Mouse (Mus musculus) lung, embryonic 16.5 days (tissue): ENCODE measurements around the gene Olfr70. TPM values are rescaled to one million over a fixed set of nuclear protein-coding genes. Genes with fewer than 3 reads are reported as not detected.
A peak's percentile ranks its signal among the peaks of the same experiment; 100 is the strongest.

Experiments used
- ATAC-seq: fragments of 200-750 bp; cut with Nextera tagmentation; 2 replicates; pipeline ENCODE4 v1.8.0; 2017; ENCODE audit warnings: low read depth, mild to moderate bottlenecking, moderate library complexity
- H3K27ac ChIP-seq: fragments of 300-500 bp; sonication (generic); 2 replicates; pipeline ENCODE4 v1.5.1; 2014; ENCODE audit warnings: mild to moderate bottlenecking, control low read depth, low read length
- H3K27me3 ChIP-seq: fragments of 300-500 bp; sonication (generic); 2 replicates; pipeline ENCODE4 v1.6.1; 2014; ENCODE audit warnings: low read depth, low read length, mixed read lengths; ENCODE audit not compliant: control insufficient read depth, insufficient read depth
- H3K36me3 ChIP-seq: fragments of 300-500 bp; sonication (generic); 2 replicates; pipeline ENCODE4 v1.6.1; 2014; ENCODE audit warnings: low read length; ENCODE audit not compliant: control insufficient read depth, insufficient read depth
- H3K4me1 ChIP-seq: fragments of 300-500 bp; sonication (generic); replicated peaks from 2 replicates; pipeline ENCODE4 v1.6.1; 2014; ENCODE audit warnings: low read length, mixed read lengths; ENCODE audit not compliant: control insufficient read depth, insufficient read depth
- H3K4me2 ChIP-seq: fragments of 300-500 bp; sonication (generic); 2 replicates; pipeline ENCODE4 v1.6.1; 2014; ENCODE audit warnings: low read depth, low read length, control low read depth
- H3K4me3 ChIP-seq: fragments of 300-500 bp; sonication (generic); 2 replicates; pipeline ENCODE4 v1.5.1; 2014; ENCODE audit warnings: mild to moderate bottlenecking, low read length, control low read depth
- H3K9ac ChIP-seq: fragments of 300-500 bp; sonication (generic); 2 replicates; pipeline ENCODE4 v1.6.1; 2014; ENCODE audit warnings: low read length, control low read depth
- H3K9me3 ChIP-seq: fragments of 300-500 bp; sonication (generic); 2 replicates; pipeline ENCODE4 v1.6.1; 2016; ENCODE audit warnings: low read length; ENCODE audit not compliant: control insufficient read depth
- WGBS: fragments of 180-500 bp; shearing (Covaris S2); extraction: QIAGEN DNeasy Blood & Tissue Kit; methylation state at CpG from one replicate; pipeline ENCODE4 v1.1.7; 2014; 5-methylcytosine and 5-hydroxymethylcytosine counted together
- polyA plus RNA-seq: library from polyadenylated mRNA; unstranded; fragments of >200 nt; fragmentation: Nextera tagmentation; extraction: Ambion mirVana; gene quantifications from 2 replicates; pipeline ENCODE4 v1.2.1, GENCODE M21; 2015

Olfr70 gene
- polyA plus RNA-seq, 1 experiment from 2014 or later: not detected

DNA sequence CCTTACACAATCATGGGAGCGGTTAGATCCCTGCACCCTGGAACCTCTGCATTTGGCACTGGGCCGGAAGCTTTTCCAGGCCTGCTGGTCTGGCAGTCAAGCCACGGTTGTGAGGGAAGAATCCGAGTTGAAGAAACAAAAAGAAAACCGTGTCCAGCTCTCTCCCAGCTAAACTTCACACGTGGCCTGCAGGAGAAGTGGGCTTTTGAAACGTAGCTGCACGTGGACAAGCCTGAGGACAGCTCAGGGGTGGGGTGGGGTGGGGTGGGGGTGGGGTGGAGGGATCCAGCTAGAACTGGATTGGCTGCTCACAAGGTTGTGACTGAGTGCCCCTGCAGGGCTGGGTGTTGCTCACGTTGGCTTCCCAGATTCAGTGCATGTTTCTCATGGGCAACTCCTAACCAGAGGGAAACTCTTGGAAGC, 5.3 kb downstream of the Olfr70 start:
- WGBS: 22% methylated on average over 9 of the region's 9 CpGs
- H3K4me1 ChIP-seq: peaks cover 3% of the 10 kb centered on the region; the same call in 1 of the 2 replicates
- no peaks in the 10 kb centered on the region for H3K9me3 ChIP-seq
- no peaks in the 10 kb centered on the region for H3K36me3 ChIP-seq
- peak overlapping the region; percentile 67 for H3K27ac ChIP-seq
- H3K27me3 ChIP-seq: no peaks in the 10 kb centered on the region
- H3K4me2 ChIP-seq: no peak overlapping the region
- H3K4me3 ChIP-seq: no peak overlapping the region
- peak; percentile 82 for ATAC-seq
- no peak overlapping the region for H3K9ac ChIP-seq

DNA sequence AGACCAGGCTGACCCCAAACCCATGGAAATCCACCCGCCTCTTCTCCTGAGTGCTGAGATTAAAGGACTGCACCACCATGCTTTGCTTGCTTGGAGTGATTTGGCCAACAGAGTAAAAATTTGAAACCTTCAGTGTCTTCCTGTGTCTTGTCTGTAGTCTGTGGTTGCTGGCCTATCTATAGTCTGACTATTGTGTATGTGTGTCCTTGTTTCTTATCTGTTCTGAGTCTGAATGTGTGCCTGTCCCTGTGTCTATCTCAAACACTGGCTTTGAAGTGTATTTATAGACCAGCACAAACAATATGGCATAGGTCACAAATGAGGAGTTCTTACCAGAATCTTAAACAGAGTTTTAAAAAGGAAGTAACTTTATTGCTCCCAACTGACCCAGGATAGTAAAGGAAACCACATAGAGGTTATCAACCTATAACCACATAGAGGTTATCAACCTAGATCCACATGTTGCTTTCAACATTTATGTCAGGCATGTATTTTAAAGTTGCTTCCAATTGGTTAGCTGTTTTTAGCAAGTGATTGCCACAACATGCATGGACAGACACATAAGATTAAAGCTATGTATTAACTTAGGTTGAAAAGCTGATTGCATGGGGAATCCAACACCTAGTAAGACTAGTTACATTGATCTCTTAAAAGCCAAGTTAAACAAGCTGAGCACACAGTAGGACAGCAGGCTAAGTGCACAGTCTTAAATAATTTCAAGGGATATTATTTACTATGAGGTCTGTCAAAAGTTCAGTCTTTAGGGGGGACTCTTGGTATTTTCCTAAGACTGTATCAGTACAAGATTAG, 6.0 kb downstream of the Olfr70 start:
- Histone ChIP-seq H3K4me2 (no peak overlapping the region), H3K9ac (no peak overlapping the region), H3K36me3 (no peaks in the 10 kb centered on the region), H3K27ac (peak overlapping the region; percentile 21; the same call in 1 of the 2 replicates), H3K27me3 (no peaks in the 10 kb centered on the region), H3K4me3 (no peak overlapping the region), H3K4me1 (peaks cover 3% of the 10 kb centered on the region; the same call in 1 of the 2 replicates), H3K9me3 (no peaks in the 10 kb centered on the region)
- WGBS: 57% methylated on average over 1 of the region's 1 CpGs
- ATAC-seq: no peak

DNA sequence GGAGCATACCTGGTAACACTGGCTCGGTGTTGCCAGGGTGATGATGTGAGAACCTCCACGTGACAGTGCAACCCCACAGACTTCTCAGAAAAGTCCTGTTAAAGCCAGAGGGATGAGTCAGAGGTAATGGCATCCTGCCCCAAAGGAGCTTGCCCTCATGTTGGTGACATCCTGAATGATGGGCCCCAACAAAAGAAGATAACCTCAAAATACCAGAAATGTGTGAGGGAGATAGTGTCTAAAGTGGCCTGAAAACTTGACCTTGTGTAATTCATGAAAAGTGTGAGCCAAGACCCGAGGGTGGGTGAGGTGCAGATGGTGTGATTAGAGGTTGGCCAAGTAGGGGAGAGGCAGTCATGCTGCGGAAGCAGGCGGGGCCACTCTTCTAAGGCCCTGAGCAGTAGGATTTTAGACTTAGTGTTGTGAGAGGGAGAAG, 6.8 kb downstream of the Olfr70 start:
- Histone ChIP-seq H3K4me2 (no peak overlapping the region), H3K36me3 (0 out of 2 replicates have a peak, but pooled peaks cover 4% of the 10 kb centered on the region), H3K4me3 (no peak overlapping the region), H3K4me1 (peaks cover 3% of the 10 kb centered on the region; the same call in 1 of the 2 replicates), H3K9me3 (no peaks in the 10 kb centered on the region), H3K27me3 (no peaks in the 10 kb centered on the region), H3K27ac (no peak overlapping the region), H3K9ac (no peak overlapping the region)
- 50% methylated on average over 5 of the region's 5 CpGs for WGBS
- ATAC-seq: peak; percentile 43

DNA sequence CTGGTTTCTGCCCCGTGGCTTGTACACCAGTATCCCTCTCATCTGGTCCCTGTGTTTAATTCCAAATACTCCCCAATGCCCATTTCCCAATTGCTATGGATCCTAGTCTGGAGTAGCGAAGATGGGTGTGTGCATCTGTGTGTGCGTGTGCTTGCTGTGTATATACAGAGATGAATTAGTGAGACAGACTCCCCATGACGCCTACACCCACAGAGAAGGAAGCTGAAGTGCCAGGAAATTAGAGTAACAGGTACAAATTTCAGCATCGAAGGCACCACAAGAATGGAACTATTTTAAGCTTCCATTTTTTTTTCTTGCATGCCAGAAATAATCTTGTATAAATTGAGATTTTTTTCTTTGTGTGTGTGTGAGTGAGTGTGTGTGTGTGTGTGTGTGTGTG, 9.6 kb downstream of the Olfr70 start:
- no peaks in the 10 kb centered on the region for H3K27me3 ChIP-seq
- H3K4me2 ChIP-seq: no peak overlapping the region
- H3K9ac ChIP-seq: no peak overlapping the region
- H3K9me3 ChIP-seq: no peaks in the 10 kb centered on the region
- H3K4me3 ChIP-seq: no peak overlapping the region
- 71% methylated on average over 5 of the region's 5 CpGs for WGBS
- 0 out of 2 replicates have a peak, but pooled peaks cover 4% of the 10 kb centered on the region for H3K36me3 ChIP-seq
- peaks cover 3% of the 10 kb centered on the region; the same call in 1 of the 2 replicates for H3K4me1 ChIP-seq
- no peak for ATAC-seq
- no peak overlapping the region for H3K27ac ChIP-seq

- Histone ChIP-seq H3K36me3 (0 out of 2 replicates have a peak, but pooled peaks cover 4% of the 10 kb centered on the region), H3K9me3 (no peaks in the 10 kb centered on the region), H3K4me2 (no peak overlapping the region), H3K9ac (no peak overlapping the region), H3K4me1 (peaks cover 3% of the 10 kb centered on the region; the same call in 1 of the 2 replicates), H3K27me3 (no peaks in the 10 kb centered on the region), H3K4me3 (no peak overlapping the region), H3K27ac (no peak overlapping the region)
- ATAC-seq: no peak
- WGBS: 90% methylated on average over 17 of the region's 17 CpGs
Observed at GRCm38 (mm10) chr4:43690021-43690420, 10.6 kb downstream of the Olfr70 start.

- peaks cover 5% of the 10 kb centered on the region; the same call in 1 of the 2 replicates for H3K36me3 ChIP-seq
- WGBS: 76% methylated on average over 7 of the region's 7 CpGs
- H3K4me3 ChIP-seq: no peak overlapping the region
- H3K27me3 ChIP-seq: no peaks in the 10 kb centered on the region
- H3K4me1 ChIP-seq: no peaks in the 10 kb centered on the region
- no peak for ATAC-seq
- no peaks in the 10 kb centered on the region for H3K9me3 ChIP-seq
- no peak overlapping the region for H3K9ac ChIP-seq
- no peak overlapping the region for H3K27ac ChIP-seq
- H3K4me2 ChIP-seq: no peak overlapping the region
Observed at GRCm38 (mm10) chr4:43679416-43680043, 21.1 kb downstream of the Olfr70 start.

DNA sequence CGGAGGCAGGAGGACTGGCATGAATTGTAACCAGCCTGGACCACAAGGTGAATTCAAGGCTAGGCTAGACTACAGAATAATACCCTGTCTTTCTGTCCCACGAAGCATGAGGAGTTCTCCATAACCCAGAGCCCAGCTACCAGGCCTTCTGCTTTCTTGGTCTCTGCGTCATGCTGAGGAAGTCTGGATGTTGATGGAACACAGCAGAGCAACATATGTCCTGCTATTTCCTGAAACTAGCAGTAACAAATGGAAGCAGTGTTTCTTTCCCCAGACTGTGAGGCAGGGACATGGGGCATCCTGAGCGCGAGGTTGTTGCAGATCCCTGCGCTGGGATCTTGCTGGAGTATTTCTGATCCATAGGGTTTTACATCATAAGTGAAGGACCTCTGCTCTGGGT, 22.1 kb downstream of the Olfr70 start:
- Histone ChIP-seq H3K27ac (no peak overlapping the region), H3K9ac (no peak overlapping the region), H3K27me3 (no peaks in the 10 kb centered on the region), H3K4me1 (0 out of 2 replicates have a peak, but pooled peaks cover 2% of the 10 kb centered on the region), H3K9me3 (no peaks in the 10 kb centered on the region), H3K4me3 (no peak overlapping the region), H3K36me3 (peaks cover 5% of the 10 kb centered on the region; the same call in 1 of the 2 replicates), H3K4me2 (no peak overlapping the region)
- WGBS: 90% methylated on average over 6 of the region's 6 CpGs
- no peak for ATAC-seq

- Histone ChIP-seq H3K9me3 (no peaks in the 10 kb centered on the region), H3K27ac (no peak overlapping the region), H3K4me2 (no peak overlapping the region), H3K27me3 (no peaks in the 10 kb centered on the region), H3K36me3 (no peaks in the 10 kb centered on the region), H3K9ac (no peak overlapping the region), H3K4me1 (0 out of 2 replicates have a peak, but pooled peaks cover 2% of the 10 kb centered on the region), H3K4me3 (no peak overlapping the region)
- ATAC-seq: no peak
- 68% methylated on average over 4 of the region's 4 CpGs for WGBS
Observed at GRCm38 (mm10) chr4:43675608-43676007, 25.0 kb downstream of the Olfr70 start.

GRCm38 (mm10) chr4:43674974-43675373, 25.6 kb downstream of the Olfr70 start:
- Histone ChIP-seq H3K4me3 (no peak overlapping the region), H3K27me3 (no peaks in the 10 kb centered on the region), H3K4me2 (no peak overlapping the region), H3K4me1 (peaks cover 4% of the 10 kb centered on the region; the same call in 1 of the 2 replicates), H3K27ac (no peak overlapping the region), H3K9me3 (no peaks in the 10 kb centered on the region), H3K36me3 (no peaks in the 10 kb centered on the region), H3K9ac (no peak overlapping the region)
- no peak for ATAC-seq
- WGBS: 71% methylated on average over 5 of the region's 5 CpGs
